Mouse (Mus musculus): ENCODE measurements at regions not wholly inside any gene's neighbourhood (a gene's known extent, or its start where the extent isn't known, plus 50 kb on each side); places are given as distances from the start of the nearest gene placed in this dataset.
"Not testable (repeated sequence)": the region's sequence is repeated elsewhere in the genome, so short reads cannot be mapped to it uniquely, and the experiment has no call there.

GRCm38 (mm10) chr15:43581246-43581645 is 3447.1 kb downstream of the 9330182O14Rik start:
- in situ Hi-C loops (cut with MboI; ENCODE audit: low sequenced_read_pairs) = no loop called here

GRCm38 (mm10) chr15:43585751-43586150 is 3451.6 kb downstream of the 9330182O14Rik start:
- in situ Hi-C loops (cut with MboI; ENCODE audit: low sequenced_read_pairs) = no loop called here

- in situ Hi-C loops (cut with MboI; ENCODE audit: low sequenced_read_pairs) = no loop called here
These were observed 3453.9 kb downstream of the 9330182O14Rik start for GRCm38 (mm10) chr15:43588021-43588420.

- in situ Hi-C loops (cut with MboI; ENCODE audit: low sequenced_read_pairs) = no loop called here
These were observed 3473.5 kb downstream of the 9330182O14Rik start for GRCm38 (mm10) chr15:43607700-43608099.

- in situ Hi-C loops (cut with MboI; ENCODE audit: low sequenced_read_pairs) = no loop called here
These were observed 3475.7 kb downstream of the 9330182O14Rik start for GRCm38 (mm10) chr15:43609901-43610300.

GRCm38 (mm10) chr15:43614004-43614661 is 3480.0 kb downstream of the 9330182O14Rik start:
- in situ Hi-C loops (cut with MboI; ENCODE audit: low sequenced_read_pairs) = no loop called here

GRCm38 (mm10) chr15:43615727-43616126 is 3481.6 kb downstream of the 9330182O14Rik start:
- in situ Hi-C loops (cut with MboI; ENCODE audit: low sequenced_read_pairs) = no loop called here

- in situ Hi-C loops (cut with MboI; ENCODE audit: low sequenced_read_pairs) = no loop called here
These were observed 3490.3 kb downstream of the 9330182O14Rik start for GRCm38 (mm10) chr15:43624431-43624965.

GRCm38 (mm10) chr15:43625021-43625510 is 3490.9 kb downstream of the 9330182O14Rik start:
- in situ Hi-C loops (cut with MboI; ENCODE audit: low sequenced_read_pairs) = no loop called here

- in situ Hi-C loops (cut with MboI; ENCODE audit: low sequenced_read_pairs) = no loop called here
These were observed 3516.8 kb downstream of the 9330182O14Rik start for GRCm38 (mm10) chr15:43650818-43651500.

GRCm38 (mm10) chr15:43663648-43664047 is 3529.5 kb downstream of the 9330182O14Rik start:
- in situ Hi-C loops (cut with MboI; ENCODE audit: low sequenced_read_pairs) = no loop called here

GRCm38 (mm10) chr15:43678844-43679243 is 3544.7 kb downstream of the 9330182O14Rik start:
- in situ Hi-C loops (cut with MboI; ENCODE audit: low sequenced_read_pairs) = no loop called here

GRCm38 (mm10) chr15:43682176-43682575 is 3548.0 kb downstream of the 9330182O14Rik start:
- in situ Hi-C loops (cut with MboI; ENCODE audit: low sequenced_read_pairs) = no loop called here

- in situ Hi-C loops (cut with MboI; ENCODE audit: low sequenced_read_pairs) = not testable (repeated sequence)
These were observed 3557.8 kb downstream of the 9330182O14Rik start for GRCm38 (mm10) chr15:43691998-43692397.

- in situ Hi-C loops (cut with MboI; ENCODE audit: low sequenced_read_pairs) = no loop called here
These were observed 3561.3 kb downstream of the 9330182O14Rik start for GRCm38 (mm10) chr15:43695451-43695850.

- in situ Hi-C loops (cut with MboI; ENCODE audit: low sequenced_read_pairs) = no loop called here
These were observed 3582.9 kb downstream of the 9330182O14Rik start for GRCm38 (mm10) chr15:43717035-43717434.

GRCm38 (mm10) chr15:43717559-43717958 is 3583.4 kb downstream of the 9330182O14Rik start:
- in situ Hi-C loops (cut with MboI; ENCODE audit: low sequenced_read_pairs) = no loop called here

GRCm38 (mm10) chr15:43720916-43721315 is 3586.8 kb downstream of the 9330182O14Rik start:
- in situ Hi-C loops (cut with MboI; ENCODE audit: low sequenced_read_pairs) = no loop called here

GRCm38 (mm10) chr15:43735697-43736096 is 3601.5 kb downstream of the 9330182O14Rik start:
- in situ Hi-C loops (cut with MboI; ENCODE audit: low sequenced_read_pairs) = no loop called here

- in situ Hi-C loops (cut with MboI; ENCODE audit: low sequenced_read_pairs) = loop anchor here (10.0 to 25.0 kb wide), 2 partner anchors 723 to 796 kb away; no protein-coding TSS in a partner anchor
These were observed 3624.1 kb downstream of the 9330182O14Rik start for GRCm38 (mm10) chr15:43758256-43758655.

- in situ Hi-C loops (cut with MboI; ENCODE audit: low sequenced_read_pairs) = loop anchor here (25.0 kb wide), 1 partner anchor 802 kb away; no protein-coding TSS in a partner anchor
These were observed 3630.4 kb downstream of the 9330182O14Rik start for GRCm38 (mm10) chr15:43764606-43765005.

- in situ Hi-C loops (cut with MboI; ENCODE audit: low sequenced_read_pairs) = loop anchor here (10.0 to 25.0 kb wide), 2 partner anchors 642 to 810 kb away; no protein-coding TSS in a partner anchor
These were observed 3638.6 kb downstream of the 9330182O14Rik start for GRCm38 (mm10) chr15:43772718-43773117.

Data from CH12F3 (cell line).